Mouse (Mus musculus) liver, embryonic 16.5 days (tissue): ENCODE data around the gene Vps8. TPM values are rescaled to one million over a fixed set of nuclear protein-coding genes. Genes with fewer than 3 reads are reported as not detected.
A peak's percentile ranks its signal among the peaks of the same experiment; 100 is the strongest.

ENCODE experiments used
- ATAC-seq: fragments of 200-750 bp; cut with Nextera tagmentation; 2 replicates; pipeline ENCODE4 v1.8.0; 2017; ENCODE audit warnings: low read depth, mild to moderate bottlenecking, moderate number of reproducible peaks, moderate library complexity
- H3K27ac ChIP-seq: fragments of 300-500 bp; sonication (generic); 2 replicates; pipeline ENCODE4 v1.5.1; 2014; ENCODE audit warnings: mild to moderate bottlenecking, low read length
- H3K27me3 ChIP-seq: fragments of 300-500 bp; sonication (generic); 2 replicates; pipeline ENCODE4 v1.6.1; 2014; ENCODE audit warnings: low read depth, low read length, mixed read lengths; ENCODE audit not compliant: control insufficient read depth, insufficient read depth
- H3K36me3 ChIP-seq: fragments of 300-500 bp; sonication (generic); 2 replicates; pipeline ENCODE4 v1.6.1; 2014; ENCODE audit warnings: mild to moderate bottlenecking; ENCODE audit not compliant: control insufficient read depth, insufficient read depth
- H3K4me1 ChIP-seq: fragments of 300-500 bp; sonication (generic); 2 replicates; pipeline ENCODE4 v1.6.1; 2014; ENCODE audit warnings: low read depth, low read length, mixed read lengths; ENCODE audit not compliant: control insufficient read depth
- H3K4me2 ChIP-seq: fragments of 300-500 bp; sonication (generic); 2 replicates; pipeline ENCODE4 v1.6.1; 2014; ENCODE audit warnings: low read depth, low read length, mixed read lengths
- H3K4me3 ChIP-seq: fragments of 300-500 bp; sonication (generic); 2 replicates; pipeline ENCODE4 v1.5.1; 2014; ENCODE audit warnings: low read depth, mild to moderate bottlenecking, low read length
- H3K9ac ChIP-seq: fragments of 300-500 bp; sonication (generic); 2 replicates; pipeline ENCODE4 v1.6.1; 2014; ENCODE audit warnings: low read depth, low read length
- H3K9me3 ChIP-seq: fragments of 300-500 bp; sonication (generic); replicated peaks from 2 replicates; pipeline ENCODE4 v1.6.1; 2016; ENCODE audit warnings: low read length; ENCODE audit not compliant: control insufficient read depth
- WGBS: fragments of 180-500 bp; shearing (Covaris S2); extraction: QIAGEN DNeasy Blood & Tissue Kit; methylation state at CpG from one replicate; pipeline ENCODE4 v1.1.7; 2014; ENCODE audit not compliant: insufficient replicate concordance; 5-methylcytosine and 5-hydroxymethylcytosine counted together
- polyA plus RNA-seq: library from polyadenylated mRNA; unstranded; fragments of >200 nt; fragmentation: Nextera tagmentation; extraction: Ambion mirVana; gene quantifications from 2 replicates; pipeline ENCODE4 v1.2.1, GENCODE M21; 2015

Gene Vps8
- polyA plus RNA-seq, 1 experiment from 2014 or later, result 7.6 TPM

DNA sequence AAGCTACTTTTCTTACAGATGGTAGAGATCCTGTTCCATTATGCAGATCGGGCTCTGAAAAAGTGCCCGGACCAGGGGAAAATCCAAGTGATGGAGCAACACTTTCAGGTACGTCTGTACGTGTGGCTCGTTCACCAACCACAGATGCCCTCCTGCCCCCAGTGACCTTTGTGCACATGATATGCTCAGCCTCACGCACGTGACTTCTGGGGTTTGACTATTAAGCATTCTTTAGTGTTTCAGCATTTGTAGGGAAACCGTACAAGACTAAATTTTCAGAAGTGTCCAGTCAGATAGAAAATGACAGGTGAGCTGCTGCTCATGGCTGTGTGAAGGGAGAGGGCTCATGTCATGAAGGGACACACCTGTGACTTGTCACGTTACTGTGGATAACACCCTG is 55.5 kb downstream of the Vps8 start:
- Histone ChIP-seq H3K4me1 (no peaks in the 10 kb centered on the region), H3K4me3 (no peak overlapping the region), H3K4me2 (no peak overlapping the region), H3K9ac (no peak overlapping the region), H3K36me3 (no peaks in the 10 kb centered on the region; the same call in 1 of the 2 replicates), H3K27ac (no peak overlapping the region), H3K27me3 (no peaks in the 10 kb centered on the region), H3K9me3 (no peaks in the 10 kb centered on the region)
- no peak for ATAC-seq
- WGBS, result 71% methylated on average over 9 of the region's 9 CpGs

DNA sequence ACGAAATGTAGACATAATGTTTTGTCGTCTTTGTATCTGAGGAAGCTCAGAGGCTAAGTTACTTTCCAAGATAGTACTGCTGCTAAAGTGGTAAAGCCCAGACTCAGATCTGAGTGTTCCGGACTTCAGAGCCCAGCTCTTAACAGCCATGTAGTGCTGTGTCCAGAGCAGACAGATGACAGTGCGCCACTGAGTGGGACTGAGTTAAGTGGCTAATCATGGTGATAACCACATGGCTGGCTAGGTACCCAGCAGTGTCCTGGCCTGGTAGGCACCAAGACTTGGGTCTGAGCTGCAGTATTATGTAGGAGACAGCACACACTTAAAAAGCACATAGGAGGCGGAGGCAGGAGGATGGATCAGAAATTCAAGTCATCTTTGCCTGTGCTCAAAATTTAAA is 60.9 kb downstream of the Vps8 start:
- WGBS, result 75% methylated on average over 5 of the region's 5 CpGs
- Histone ChIP-seq H3K9me3 (no peaks in the 10 kb centered on the region), H3K4me3 (no peak overlapping the region), H3K27me3 (no peaks in the 10 kb centered on the region), H3K4me2 (no peak overlapping the region), H3K9ac (no peak overlapping the region), H3K36me3 (no peaks in the 10 kb centered on the region), H3K27ac (no peak overlapping the region), H3K4me1 (no peaks in the 10 kb centered on the region)
- ATAC-seq, result no peak

DNA sequence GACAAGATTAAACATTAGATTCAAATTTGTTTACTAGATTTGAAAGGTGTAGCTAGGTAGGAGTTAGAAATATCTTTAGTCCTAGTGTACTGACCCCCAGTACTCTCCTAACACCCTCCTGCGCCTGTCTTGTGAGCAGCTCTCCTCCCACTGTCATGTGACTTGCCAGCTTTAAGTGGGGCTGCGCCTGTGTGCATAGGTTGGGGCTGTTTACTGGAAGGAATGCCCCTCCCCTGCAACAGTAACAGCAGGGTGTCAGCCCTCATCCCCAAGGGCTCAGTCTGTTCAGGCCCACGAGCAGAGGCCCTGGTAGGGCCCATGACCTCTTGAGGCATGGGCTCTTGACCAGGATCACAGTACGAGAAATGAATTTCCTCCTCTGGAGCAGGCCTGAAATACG is 62.8 kb downstream of the Vps8 start:
- H3K4me3 ChIP-seq, result no peak overlapping the region
- ATAC-seq, result no peak
- no peak overlapping the region for H3K9ac ChIP-seq
- H3K4me2 ChIP-seq, result no peak overlapping the region
- no peaks in the 10 kb centered on the region for H3K27me3 ChIP-seq
- no peaks in the 10 kb centered on the region for H3K4me1 ChIP-seq
- no peaks in the 10 kb centered on the region for H3K36me3 ChIP-seq
- no peak overlapping the region for H3K27ac ChIP-seq
- no peaks in the 10 kb centered on the region for H3K9me3 ChIP-seq
- 49% methylated on average over 5 of the region's 5 CpGs for WGBS

DNA sequence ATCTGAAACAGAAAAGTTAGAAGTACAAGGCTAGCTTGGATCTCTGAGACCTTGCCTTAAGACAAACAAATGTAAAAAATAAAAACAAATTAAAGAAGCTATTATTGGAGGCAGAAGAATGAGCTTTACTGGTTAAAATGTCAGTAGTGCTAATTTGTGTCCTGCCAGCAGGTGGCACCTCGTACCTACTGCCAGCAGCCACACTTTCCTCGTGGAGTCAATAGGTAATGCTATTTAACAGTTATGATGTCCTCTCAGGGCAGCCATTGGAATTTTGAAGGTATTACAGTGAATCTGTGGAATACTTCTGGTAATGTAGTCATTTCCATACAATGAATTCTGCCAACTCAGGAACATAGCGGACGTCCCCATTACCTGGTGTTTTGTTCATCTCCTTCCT is 65.5 kb downstream of the Vps8 start:
- ATAC-seq, result no peak
- WGBS, result 48% methylated on average over 4 of the region's 4 CpGs

DNA sequence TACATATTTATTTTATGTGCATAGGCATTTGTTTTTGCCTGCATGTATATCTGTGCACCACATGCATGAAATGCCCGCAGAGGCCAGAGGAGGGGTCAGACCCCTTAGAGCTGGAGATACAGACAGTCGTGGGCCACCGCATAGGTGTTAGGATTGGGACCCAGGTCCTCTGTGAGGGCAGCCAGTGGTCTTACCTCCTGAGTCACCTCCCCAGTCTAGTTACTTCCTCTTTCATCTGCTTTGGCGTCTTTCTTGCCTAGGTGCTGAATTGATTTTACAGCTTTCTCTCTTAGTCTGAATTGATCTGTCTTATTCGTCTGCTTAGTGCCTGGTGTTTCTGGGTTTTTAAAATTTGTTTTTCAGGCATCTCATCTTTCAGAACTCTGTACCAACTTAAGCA is 69.4 kb downstream of the Vps8 start:
- Histone ChIP-seq H3K4me3 (no peak overlapping the region), H3K9me3 (no peaks in the 10 kb centered on the region), H3K27me3 (no peaks in the 10 kb centered on the region), H3K36me3 (no peaks in the 10 kb centered on the region), H3K9ac (no peak overlapping the region), H3K4me2 (no peak overlapping the region), H3K27ac (no peak overlapping the region), H3K4me1 (no peaks in the 10 kb centered on the region; the same call in 1 of the 2 replicates)
- no peak for ATAC-seq
- 52% methylated on average over 5 of the region's 5 CpGs for WGBS

More for the DNA sequence above, 65.5 kb downstream of the Vps8 start:
- Histone ChIP-seq H3K4me2 (no peak overlapping the region), H3K4me1 (no peaks in the 10 kb centered on the region), H3K4me3 (no peak overlapping the region), H3K27ac (no peak overlapping the region), H3K9me3 (no peaks in the 10 kb centered on the region), H3K36me3 (no peaks in the 10 kb centered on the region), H3K27me3 (no peaks in the 10 kb centered on the region), H3K9ac (no peak overlapping the region)

DNA sequence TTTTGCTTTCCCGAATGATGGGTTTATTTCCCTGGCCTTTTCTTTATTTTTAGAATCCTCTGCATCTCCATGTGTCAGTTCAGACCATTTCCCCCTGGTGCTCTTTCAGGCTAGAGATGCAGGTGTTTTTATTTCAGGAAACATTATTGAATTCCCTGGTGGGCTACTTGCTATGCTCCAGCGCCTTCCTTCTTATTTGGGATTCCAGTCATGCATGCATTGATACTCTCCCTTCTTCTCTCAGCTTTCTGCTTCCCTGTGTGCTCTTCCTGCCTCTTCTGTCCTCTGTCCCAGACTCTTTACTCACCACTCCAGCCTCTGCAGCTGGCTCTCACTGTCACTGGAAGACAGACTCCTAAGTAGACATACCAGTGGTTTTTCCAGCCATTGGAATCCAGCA is 70.0 kb downstream of the Vps8 start:
- H3K4me2 ChIP-seq, result no peak overlapping the region
- no peak overlapping the region for H3K4me3 ChIP-seq
- H3K9me3 ChIP-seq, result no peaks in the 10 kb centered on the region
- no peak for ATAC-seq
- 67% methylated on average over 2 of the region's 2 CpGs for WGBS
- H3K9ac ChIP-seq, result no peak overlapping the region
- H3K27me3 ChIP-seq, result no peaks in the 10 kb centered on the region
- no peaks in the 10 kb centered on the region for H3K36me3 ChIP-seq
- H3K27ac ChIP-seq, result no peak overlapping the region
- no peaks in the 10 kb centered on the region; the same call in 1 of the 2 replicates for H3K4me1 ChIP-seq

DNA sequence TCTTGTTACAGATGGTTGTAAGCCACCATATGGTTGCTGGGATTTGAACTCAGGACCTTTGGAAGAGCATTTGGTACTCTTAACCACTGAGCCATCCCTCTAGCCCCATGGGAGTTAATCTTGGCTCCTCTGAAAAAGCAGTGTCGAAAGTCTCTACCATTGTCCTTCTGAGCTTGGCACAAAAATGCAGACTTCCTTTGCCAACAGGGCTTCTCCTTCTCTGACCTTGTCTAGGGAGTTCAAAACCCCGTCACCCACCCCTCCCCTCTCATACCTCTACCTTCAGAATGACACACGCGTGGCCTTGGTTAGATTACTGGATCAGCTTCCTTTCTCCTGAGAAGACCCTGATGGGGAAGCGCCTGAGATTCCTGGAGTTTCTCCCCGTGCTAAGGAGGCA is 71.8 kb downstream of the Vps8 start:
- no peak overlapping the region for H3K4me2 ChIP-seq
- ATAC-seq, result no peak
- no peaks in the 10 kb centered on the region for H3K27me3 ChIP-seq
- no peaks in the 10 kb centered on the region for H3K9me3 ChIP-seq
- H3K4me3 ChIP-seq, result no peak overlapping the region
- no peaks in the 10 kb centered on the region for H3K36me3 ChIP-seq
- no peak overlapping the region for H3K27ac ChIP-seq
- no peak overlapping the region for H3K9ac ChIP-seq
- H3K4me1 ChIP-seq, result no peaks in the 10 kb centered on the region; the same call in 1 of the 2 replicates
- WGBS, result 80% methylated on average over 6 of the region's 6 CpGs

DNA sequence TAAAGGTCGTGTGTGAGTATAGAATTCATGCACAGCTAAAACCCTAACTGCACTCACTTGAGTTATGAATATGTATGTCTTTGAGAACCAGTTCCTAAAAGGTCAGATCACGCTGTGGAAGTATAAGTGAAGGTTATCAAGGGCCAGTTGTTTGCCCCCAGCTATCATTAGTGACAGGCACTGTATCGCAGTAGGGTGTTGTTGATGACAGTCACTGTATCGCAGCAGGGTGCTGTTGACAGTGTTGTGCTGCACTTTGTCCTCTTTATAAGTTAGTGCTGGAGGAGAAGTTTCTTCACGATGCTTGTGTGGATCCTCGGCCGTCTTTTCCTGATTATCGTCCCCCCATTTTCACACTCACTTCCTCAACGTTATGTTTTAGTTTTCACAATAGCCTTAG is 73.9 kb downstream of the Vps8 start:
- H3K9ac ChIP-seq, result no peak overlapping the region
- no peaks in the 10 kb centered on the region; the same call in 1 of the 2 replicates for H3K4me1 ChIP-seq
- no peak overlapping the region for H3K4me2 ChIP-seq
- no peaks in the 10 kb centered on the region for H3K9me3 ChIP-seq
- H3K36me3 ChIP-seq, result no peaks in the 10 kb centered on the region
- no peak overlapping the region for H3K4me3 ChIP-seq
- ATAC-seq, result peak; percentile 50
- no peak overlapping the region for H3K27ac ChIP-seq
- no peaks in the 10 kb centered on the region for H3K27me3 ChIP-seq
- WGBS, result 68% methylated on average over 9 of the region's 9 CpGs

DNA sequence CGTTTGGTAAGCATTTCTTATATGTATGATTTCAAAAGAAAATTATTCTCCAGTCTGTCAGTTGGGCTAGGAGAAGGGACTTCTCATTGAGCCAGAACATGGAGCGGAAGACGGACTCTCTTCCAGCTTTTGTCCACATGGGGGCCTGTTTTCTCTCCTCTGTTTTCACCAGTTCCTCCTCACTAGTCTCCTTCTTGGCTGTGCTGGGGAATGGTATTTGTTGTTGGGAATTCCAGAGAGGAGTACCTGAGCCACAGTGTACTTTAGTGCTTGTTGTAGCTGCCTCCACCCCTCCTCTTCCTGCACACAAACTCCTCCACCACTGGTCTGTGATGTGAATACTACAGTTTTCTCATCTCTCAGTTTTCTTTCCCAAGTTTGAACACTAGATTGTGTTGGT is 74.7 kb downstream of the Vps8 start:
- H3K27ac ChIP-seq, result no peak overlapping the region
- no peak overlapping the region for H3K9ac ChIP-seq
- no peaks in the 10 kb centered on the region for H3K9me3 ChIP-seq
- no peak overlapping the region for H3K4me2 ChIP-seq
- no peak for ATAC-seq
- H3K36me3 ChIP-seq, result no peaks in the 10 kb centered on the region
- H3K4me1 ChIP-seq, result no peaks in the 10 kb centered on the region; the same call in 1 of the 2 replicates
- H3K27me3 ChIP-seq, result no peaks in the 10 kb centered on the region
- H3K4me3 ChIP-seq, result no peak overlapping the region
- 61% methylated on average over 3 of the region's 3 CpGs for WGBS
